In the genomic region with DNA sequence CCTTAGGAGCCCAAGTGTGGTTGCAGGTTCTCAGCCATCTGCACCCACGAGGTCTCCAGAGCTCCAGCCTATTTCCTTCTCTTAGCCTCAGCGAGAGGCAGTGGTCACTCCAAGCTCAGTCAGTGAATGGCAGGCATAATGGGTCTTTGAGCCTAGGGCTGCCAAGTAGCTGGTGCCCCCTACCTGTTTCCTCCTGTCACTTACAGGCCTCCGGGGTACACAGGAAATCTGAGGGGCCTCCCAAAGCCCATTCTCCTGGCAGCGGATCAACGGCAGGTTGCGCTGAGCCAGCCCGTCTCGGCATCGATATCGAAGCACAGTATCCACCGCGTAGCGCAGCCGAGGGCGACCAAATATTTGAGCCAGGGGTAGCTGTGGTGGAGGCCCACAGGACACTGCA, we compare ENCODE assay signal across 8 mouse cellular contexts. TPM values are rescaled to one million over a fixed set of nuclear protein-coding genes. Genes with fewer than 3 reads are reported as not detected.
DNase-seq lines count a peak whose midpoint lies in the region; ATAC-seq and TF ChIP-seq lines count a peak whose summit lies in the region.

No protein-coding gene starts in this region.

- peaks cover 22% of the 10 kb centered on the region for H3K4me1 ChIP-seq in testis, adult 2 months (ENCODE audit: control insufficient read depth, insufficient read depth, low read length)
- H3K4me1 ChIP-seq in liver, embryonic 12.5 days, result peaks cover 51% of the 10 kb centered on the region

- TF ChIP-seq CTCF in testis, adult 2 months (IDR thresholded peaks at IDR 0.05; ENCODE audit: control insufficient read depth, insufficient read depth, insufficient replicate concordance, low read depth, low read length), result no peak

- H3K9me3 ChIP-seq in liver, embryonic 12.5 days (replicated peaks), result no peaks in the 10 kb centered on the region

- peak; percentile 4; the same call in 1 of the 2 replicates for ATAC-seq in liver, embryonic 12.5 days

- no peaks in the 10 kb centered on the region for H3K27me3 ChIP-seq in testis, adult 2 months (ENCODE audit: control insufficient read depth, insufficient read depth, low read length)
- H3K27me3 ChIP-seq in liver, embryonic 12.5 days (replicated peaks), result peaks cover 81% of the 10 kb centered on the region

- peak; percentile 20 for DNase-seq in gastrocnemius, postnatal 10 days
- DNase-seq in gastrocnemius, postnatal 25 days, result no peak
- DNase-seq in testis, postnatal 14 days (ENCODE audit: low spot score), result no peak
- peak; percentile 25 for DNase-seq in thymus, postnatal 25 days
- no peak for DNase-seq in left cerebral cortex, postnatal 14 days (ENCODE audit: low spot score in 2 of 2)
- no peak for DNase-seq in T-cell, adult 2 months (ENCODE audit: low spot score)

- no peaks in the 10 kb centered on the region for H3K36me3 ChIP-seq in testis, adult 2 months (ENCODE audit: control insufficient read depth, insufficient read depth, low read length)
- H3K36me3 ChIP-seq in liver, embryonic 12.5 days, result no peaks in the 10 kb centered on the region

- H3K4me2 ChIP-seq in liver, embryonic 12.5 days, result peak overlapping the region; percentile 79

- H3K9ac ChIP-seq in liver, embryonic 12.5 days, result peak overlapping the region; percentile 25

- H3K27ac ChIP-seq in testis, adult 2 months (ENCODE audit: control insufficient read depth, insufficient read depth, low read depth, low read length), result no peak overlapping the region
- peak overlapping the region; percentile 20; the same call in 1 of the 2 replicates for H3K27ac ChIP-seq in liver, embryonic 12.5 days

- peak overlapping the region; percentile 76 for H3K4me3 ChIP-seq in testis, adult 2 months (ENCODE audit: control insufficient read depth, low read depth, low read length)
- H3K4me3 ChIP-seq in liver, embryonic 12.5 days, result peak overlapping the region; percentile 49

- TF ChIP-seq POLR2A in testis, adult 2 months (IDR thresholded peaks at IDR 0.05; ENCODE audit: control insufficient read depth, low read depth, low read length), result no peak

- 11% methylated on average over 15 of the region's 15 CpGs for WGBS in liver, embryonic 12.5 days (ENCODE audit: insufficient replicate concordance)

- intact Hi-C loops in left cerebral cortex, postnatal 14 days (cut with DNase I), result loop anchor here (10.0 kb wide), 1 partner anchor 53 kb away; the partner anchor contains the start of genes Isg20l2 and Rrnad1

RNA-seq across cellular contexts. Expression of gene Bcan, which starts 12.0 kb away (rescaled TPM):
- 1 to 10 TPM in 1 of 2 experiments, under 1 TPM in 1; 0.61 to 1.9 TPM for total RNA-seq in gastrocnemius, postnatal 10 days (2021)
- total RNA-seq in gastrocnemius, postnatal 25 days (2021), result not detected
- polyA plus RNA-seq in testis, adult 2 months (2012; rRNA removed), result 0.13 and 0.23 TPM in 2 replicates
- polyA plus RNA-seq in liver, embryonic 12.5 days (2016; fragmentation: Nextera tagmentation; extraction: Ambion mirVana), result not detected in 2 replicates
- 100 to 1,000 TPM; 297 to 331 TPM for total RNA-seq in left cerebral cortex, postnatal 14 days (2021)

RNA-seq across cellular contexts. Expression of gene Nes, which starts 17.2 kb away (rescaled TPM):
- total RNA-seq in gastrocnemius, postnatal 10 days (2021), result 10 to 100 TPM; 72.4 to 87.7 TPM
- 10 to 100 TPM; 21.0 to 22.0 TPM for total RNA-seq in gastrocnemius, postnatal 25 days (2021)
- 0.26 and 0.51 TPM in 2 replicates for polyA plus RNA-seq in testis, adult 2 months (2012; rRNA removed)
- polyA plus RNA-seq in liver, embryonic 12.5 days (2016; fragmentation: Nextera tagmentation; extraction: Ambion mirVana), result 7.2 and 7.3 TPM in 2 replicates
- 10 to 100 TPM; 10.1 to 10.4 TPM for total RNA-seq in left cerebral cortex, postnatal 14 days (2021)

RNA-seq across cellular contexts. Expression of gene Hapln2, which starts 39.3 kb away (rescaled TPM):
- total RNA-seq in gastrocnemius, postnatal 10 days (2021), result not detected
- total RNA-seq in gastrocnemius, postnatal 25 days (2021), result not detected
- 14.0 and 15.7 TPM in 2 replicates for polyA plus RNA-seq in testis, adult 2 months (2012; rRNA removed)
- not detected in 2 replicates for polyA plus RNA-seq in liver, embryonic 12.5 days (2016; fragmentation: Nextera tagmentation; extraction: Ambion mirVana)
- total RNA-seq in left cerebral cortex, postnatal 14 days (2021), result 1 to 10 TPM; 1.3 TPM

RNA-seq across cellular contexts. Expression of gene Crabp2, which starts 39.6 kb away (rescaled TPM):
- total RNA-seq in gastrocnemius, postnatal 10 days (2021), result 1 to 10 TPM in 1 of 2 experiments, under 1 TPM in 1; 0.96 to 1.1 TPM
- under 1 TPM in 1 of 2 experiments, not detected in 1; 0.31 TPM for total RNA-seq in gastrocnemius, postnatal 25 days (2021)
- polyA plus RNA-seq in testis, adult 2 months (2012; rRNA removed), result 0.26 and 2.0 TPM in 2 replicates
- 3.9 and 6.5 TPM in 2 replicates for polyA plus RNA-seq in liver, embryonic 12.5 days (2016; fragmentation: Nextera tagmentation; extraction: Ambion mirVana)
- 1 to 10 TPM; 5.4 to 5.9 TPM for total RNA-seq in left cerebral cortex, postnatal 14 days (2021)

RNA-seq across cellular contexts. Expression of gene Gpatch4, which starts 54.8 kb away (rescaled TPM):
- total RNA-seq in gastrocnemius, postnatal 10 days (2021), result 10 to 100 TPM; 12.5 to 14.7 TPM
- total RNA-seq in gastrocnemius, postnatal 25 days (2021), result 10 to 100 TPM; 13.1 to 16.7 TPM
- polyA plus RNA-seq in testis, adult 2 months (2012; rRNA removed), result 6.7 and 6.9 TPM in 2 replicates
- 41.4 and 44.0 TPM in 2 replicates for polyA plus RNA-seq in liver, embryonic 12.5 days (2016; fragmentation: Nextera tagmentation; extraction: Ambion mirVana)
- total RNA-seq in left cerebral cortex, postnatal 14 days (2021), result 10 to 100 TPM; 15.5 to 16.5 TPM

Comparison
In these comparisons a context has a peak if more than half of its experiments do, and no peak if none do; other contexts are left out.
1. DNase-seq: peak in gastrocnemius, postnatal 10 days (single experiment) and thymus, postnatal 25 days (single experiment); none in gastrocnemius, postnatal 25 days (single experiment), testis, postnatal 14 days (single experiment), left cerebral cortex, postnatal 14 days (0 of 2) and T-cell, adult 2 months (single experiment).
2. RNA of gene Bcan, which starts 12.0 kb away (total RNA-seq): 297 to 331 TPM in left cerebral cortex, postnatal 14 days; 0.61 to 1.9 TPM in gastrocnemius, postnatal 10 days and not detected in gastrocnemius, postnatal 25 days; every median in the first group is over 100 times any median in the second.